Mouse (Mus musculus): Measurements from ENCODE around the gene Gramd2. TPM values are rescaled to one million over a fixed set of nuclear protein-coding genes. Genes with fewer than 3 reads are reported as not detected.

Gene Gramd2
- polyA plus RNA-seq, 1 experiment from 2014 or later = 6.1 TPM

- H3K9ac ChIP-seq (ENCODE audit: low read depth, low read length) = no peak overlapping the region
- no peak overlapping the region for H3K27ac ChIP-seq (ENCODE audit: low read length)
- H3K4me3 ChIP-seq (ENCODE audit: low read depth, low read length) = no peak overlapping the region
- 62% methylated on average over 8 of the region's 8 CpGs for WGBS
- no peak overlapping the region; the same call in 1 of the 2 replicates for H3K4me2 ChIP-seq (ENCODE audit: low read length)
- no peaks in the 10 kb centered on the region for H3K36me3 ChIP-seq (ENCODE audit: control insufficient read depth, insufficient read depth, low read length)
- ATAC-seq = no peak
- no peaks in the 10 kb centered on the region for H3K9me3 ChIP-seq (replicated peaks; ENCODE audit: control insufficient read depth, low read length, poor library complexity, severe bottlenecking)
- no peaks in the 10 kb centered on the region for H3K27me3 ChIP-seq (ENCODE audit: control insufficient read depth, insufficient read depth, low read depth, low read length)
- H3K4me1 ChIP-seq (ENCODE audit: control insufficient read depth, insufficient read depth, low read length) = peaks cover 7% of the 10 kb centered on the region
Observed at GRCm38 (mm10) chr9:59723791-59724442, 44.0 kb downstream of the Gramd2 start.

DNA sequence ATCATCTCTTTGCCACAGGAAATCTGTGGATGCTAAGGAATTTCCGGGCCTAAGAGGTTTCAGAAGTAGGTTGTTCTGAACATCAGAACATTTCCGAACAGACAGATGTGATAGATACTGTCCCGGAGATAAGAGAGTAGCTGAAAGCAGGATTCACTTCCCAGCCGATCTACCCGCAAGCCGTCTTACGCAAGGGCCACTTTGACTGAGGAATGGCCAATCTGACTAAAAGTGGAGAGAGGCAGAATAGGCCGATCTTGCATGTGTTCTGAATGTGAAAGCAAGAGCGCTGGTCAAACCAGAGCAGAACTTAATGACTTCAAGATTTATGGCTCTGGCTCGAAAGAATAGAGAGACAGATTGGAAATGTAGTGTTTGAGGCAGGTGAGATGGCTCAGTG is 45.6 kb downstream of the Gramd2 start:
- WGBS = 93% methylated on average over 10 of the region's 10 CpGs
- no peak for ATAC-seq

GRCm38 (mm10) chr9:59727569-59728286 is 47.8 kb downstream of the Gramd2 start:
- Histone ChIP-seq H3K4me1 (ENCODE audit: control insufficient read depth, insufficient read depth, low read length) (peaks cover 7% of the 10 kb centered on the region), H3K9me3 (replicated peaks; ENCODE audit: control insufficient read depth, low read length, poor library complexity, severe bottlenecking) (no peaks in the 10 kb centered on the region), H3K4me2 (ENCODE audit: low read length) (no peak overlapping the region), H3K9ac (ENCODE audit: low read depth, low read length) (no peak overlapping the region), H3K4me3 (ENCODE audit: low read depth, low read length) (no peak overlapping the region), H3K36me3 (ENCODE audit: control insufficient read depth, insufficient read depth, low read length) (no peaks in the 10 kb centered on the region), H3K27me3 (ENCODE audit: control insufficient read depth, insufficient read depth, low read depth, low read length) (no peaks in the 10 kb centered on the region), H3K27ac (ENCODE audit: low read length) (no peak overlapping the region)
- no peak for ATAC-seq
- 84% methylated on average over 11 of the region's 11 CpGs for WGBS

More for the DNA sequence above, 45.6 kb downstream of the Gramd2 start:
- no peak overlapping the region for H3K4me3 ChIP-seq (ENCODE audit: low read depth, low read length)
- H3K36me3 ChIP-seq (ENCODE audit: control insufficient read depth, insufficient read depth, low read length) = no peaks in the 10 kb centered on the region
- H3K4me1 ChIP-seq (ENCODE audit: control insufficient read depth, insufficient read depth, low read length) = peaks cover 7% of the 10 kb centered on the region
- H3K27ac ChIP-seq (ENCODE audit: low read length) = no peak overlapping the region
- no peaks in the 10 kb centered on the region for H3K27me3 ChIP-seq (ENCODE audit: control insufficient read depth, insufficient read depth, low read depth, low read length)
- H3K4me2 ChIP-seq (ENCODE audit: low read length) = no peak overlapping the region
- H3K9ac ChIP-seq (ENCODE audit: low read depth, low read length) = no peak overlapping the region
- H3K9me3 ChIP-seq (replicated peaks; ENCODE audit: control insufficient read depth, low read length, poor library complexity, severe bottlenecking) = no peaks in the 10 kb centered on the region

DNA sequence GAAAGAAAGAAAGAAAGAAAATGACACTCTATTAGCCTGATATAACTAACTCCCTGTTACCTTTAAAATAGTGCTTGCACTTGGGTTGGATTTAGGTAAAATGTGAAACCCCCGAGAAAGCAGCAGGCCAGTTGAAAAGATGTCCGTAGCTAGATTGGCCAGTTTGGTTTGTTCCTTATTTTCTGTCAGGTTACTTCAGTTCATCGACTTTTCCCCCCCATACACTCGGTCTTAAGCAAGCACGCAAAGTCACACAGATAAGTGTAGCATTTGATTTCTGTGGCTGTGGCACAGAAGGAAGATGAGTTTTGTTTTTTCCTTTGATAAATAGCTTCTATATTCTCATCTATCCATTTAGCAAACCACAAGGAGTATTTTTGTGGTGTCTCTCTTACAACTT is 51.2 kb downstream of the Gramd2 start:
- no peak overlapping the region for H3K9ac ChIP-seq (ENCODE audit: low read depth, low read length)
- H3K9me3 ChIP-seq (replicated peaks; ENCODE audit: control insufficient read depth, low read length, poor library complexity, severe bottlenecking) = no peaks in the 10 kb centered on the region
- ATAC-seq = no peak
- no peaks in the 10 kb centered on the region for H3K27me3 ChIP-seq (ENCODE audit: control insufficient read depth, insufficient read depth, low read depth, low read length)
- no peaks in the 10 kb centered on the region for H3K36me3 ChIP-seq (ENCODE audit: control insufficient read depth, insufficient read depth, low read length)
- H3K4me1 ChIP-seq (ENCODE audit: control insufficient read depth, insufficient read depth, low read length) = no peaks in the 10 kb centered on the region
- H3K27ac ChIP-seq (ENCODE audit: low read length) = no peak overlapping the region
- WGBS = 93% methylated on average over 5 of the region's 5 CpGs
- H3K4me2 ChIP-seq (ENCODE audit: low read length) = no peak overlapping the region
- H3K4me3 ChIP-seq (ENCODE audit: low read depth, low read length) = no peak overlapping the region

DNA sequence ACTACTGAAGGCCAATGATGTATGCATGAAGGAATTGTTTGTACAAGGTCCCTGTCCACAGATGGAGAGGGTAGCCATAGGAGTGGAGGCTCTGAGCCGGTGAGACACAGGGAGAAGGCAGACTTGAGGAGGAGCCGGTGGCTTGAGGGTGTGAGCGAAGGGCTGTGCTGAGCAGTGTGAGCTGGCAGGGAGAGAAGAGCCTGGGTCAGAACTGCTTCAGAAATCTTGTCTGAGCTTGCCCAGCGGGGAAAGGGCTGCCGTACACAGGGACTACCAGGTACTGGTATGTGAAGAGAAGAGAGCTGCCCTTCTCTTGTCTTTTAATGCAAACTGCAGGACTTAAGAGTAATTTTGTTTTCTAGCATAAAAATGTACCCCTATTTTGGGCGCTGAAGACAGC is 53.1 kb downstream of the Gramd2 start:
- WGBS = 82% methylated on average over 6 of the region's 6 CpGs
- no peaks in the 10 kb centered on the region for H3K36me3 ChIP-seq (ENCODE audit: control insufficient read depth, insufficient read depth, low read length)

DNA sequence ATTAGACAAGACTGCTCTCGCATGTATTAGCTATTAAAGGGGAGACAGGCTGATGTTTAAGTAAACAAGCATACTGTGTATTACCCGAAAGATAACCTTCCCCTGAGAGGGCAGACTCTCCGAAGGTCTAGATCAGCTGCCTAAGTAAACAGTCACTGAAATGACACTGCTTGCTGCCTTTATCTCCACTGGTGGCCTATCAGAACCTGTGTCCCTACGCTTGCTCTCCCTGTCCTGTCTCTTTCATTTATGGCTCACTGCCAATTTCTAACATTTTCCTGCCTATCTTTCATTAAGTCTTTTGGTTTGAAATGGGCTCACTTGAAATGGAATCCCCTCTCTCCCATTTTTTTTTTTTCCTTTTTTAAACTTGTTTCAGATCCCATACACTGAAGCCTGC is 55.5 kb downstream of the Gramd2 start:
- ATAC-seq = no peak
- Histone ChIP-seq H3K4me2 (ENCODE audit: low read length) (no peak overlapping the region), H3K4me3 (ENCODE audit: low read depth, low read length) (no peak overlapping the region), H3K9me3 (replicated peaks; ENCODE audit: control insufficient read depth, low read length, poor library complexity, severe bottlenecking) (no peaks in the 10 kb centered on the region), H3K9ac (ENCODE audit: low read depth, low read length) (no peak overlapping the region), H3K27me3 (ENCODE audit: control insufficient read depth, insufficient read depth, low read depth, low read length) (no peaks in the 10 kb centered on the region), H3K4me1 (ENCODE audit: control insufficient read depth, insufficient read depth, low read length) (no peaks in the 10 kb centered on the region), H3K36me3 (ENCODE audit: control insufficient read depth, insufficient read depth, low read length) (no peaks in the 10 kb centered on the region), H3K27ac (ENCODE audit: low read length) (no peak overlapping the region)
- WGBS = 65% methylated on average over 4 of the region's 4 CpGs

More for the DNA sequence above, 53.1 kb downstream of the Gramd2 start:
- Histone ChIP-seq H3K4me1 (ENCODE audit: control insufficient read depth, insufficient read depth, low read length) (no peaks in the 10 kb centered on the region), H3K4me2 (ENCODE audit: low read length) (no peak overlapping the region), H3K27ac (ENCODE audit: low read length) (no peak overlapping the region), H3K4me3 (ENCODE audit: low read depth, low read length) (no peak overlapping the region), H3K9me3 (replicated peaks; ENCODE audit: control insufficient read depth, low read length, poor library complexity, severe bottlenecking) (no peaks in the 10 kb centered on the region), H3K27me3 (ENCODE audit: control insufficient read depth, insufficient read depth, low read depth, low read length) (no peaks in the 10 kb centered on the region), H3K9ac (ENCODE audit: low read depth, low read length) (no peak overlapping the region)
- no peak for ATAC-seq

GRCm38 (mm10) chr9:59740593-59740992 is 60.6 kb downstream of the Gramd2 start:
- Histone ChIP-seq H3K9me3 (replicated peaks; ENCODE audit: control insufficient read depth, low read length, poor library complexity, severe bottlenecking) (no peaks in the 10 kb centered on the region), H3K9ac (ENCODE audit: low read depth, low read length) (no peak overlapping the region), H3K27ac (ENCODE audit: low read length) (no peak overlapping the region), H3K4me2 (ENCODE audit: low read length) (no peak overlapping the region), H3K27me3 (ENCODE audit: control insufficient read depth, insufficient read depth, low read depth, low read length) (no peaks in the 10 kb centered on the region), H3K4me3 (ENCODE audit: low read depth, low read length) (no peak overlapping the region), H3K36me3 (ENCODE audit: control insufficient read depth, insufficient read depth, low read length) (no peaks in the 10 kb centered on the region), H3K4me1 (ENCODE audit: control insufficient read depth, insufficient read depth, low read length) (no peaks in the 10 kb centered on the region)
- WGBS = 89% methylated on average over 2 of the region's 2 CpGs
- no peak for ATAC-seq

- H3K27me3 ChIP-seq (ENCODE audit: control insufficient read depth, insufficient read depth, low read depth, low read length) = no peaks in the 10 kb centered on the region
- no peak for ATAC-seq
- 95% methylated on average over 3 of the region's 3 CpGs for WGBS
- no peak overlapping the region for H3K9ac ChIP-seq (ENCODE audit: low read depth, low read length)
- no peaks in the 10 kb centered on the region for H3K9me3 ChIP-seq (replicated peaks; ENCODE audit: control insufficient read depth, low read length, poor library complexity, severe bottlenecking)
- no peak overlapping the region for H3K4me3 ChIP-seq (ENCODE audit: low read depth, low read length)
- no peaks in the 10 kb centered on the region for H3K36me3 ChIP-seq (ENCODE audit: control insufficient read depth, insufficient read depth, low read length)
- H3K4me1 ChIP-seq (ENCODE audit: control insufficient read depth, insufficient read depth, low read length) = no peaks in the 10 kb centered on the region
- no peak overlapping the region for H3K27ac ChIP-seq (ENCODE audit: low read length)
- no peak overlapping the region for H3K4me2 ChIP-seq (ENCODE audit: low read length)
Observed at GRCm38 (mm10) chr9:59743903-59744302, 64.0 kb downstream of the Gramd2 start.

GRCm38 (mm10) chr9:59748387-59748786 is 68.4 kb downstream of the Gramd2 start:
- H3K27me3 ChIP-seq (ENCODE audit: control insufficient read depth, insufficient read depth, low read depth, low read length) = no peaks in the 10 kb centered on the region
- H3K36me3 ChIP-seq (ENCODE audit: control insufficient read depth, insufficient read depth, low read length) = no peaks in the 10 kb centered on the region
- H3K27ac ChIP-seq (ENCODE audit: low read length) = no peak overlapping the region
- no peak for ATAC-seq
- no peak overlapping the region for H3K9ac ChIP-seq (ENCODE audit: low read depth, low read length)
- H3K4me1 ChIP-seq (ENCODE audit: control insufficient read depth, insufficient read depth, low read length) = peaks cover 10% of the 10 kb centered on the region
- no peaks in the 10 kb centered on the region for H3K9me3 ChIP-seq (replicated peaks; ENCODE audit: control insufficient read depth, low read length, poor library complexity, severe bottlenecking)
- no peak overlapping the region for H3K4me3 ChIP-seq (ENCODE audit: low read depth, low read length)
- H3K4me2 ChIP-seq (ENCODE audit: low read length) = no peak overlapping the region
- 97% methylated on average over 2 of the region's 2 CpGs for WGBS
